Mouse (Mus musculus) urinary bladder, postnatal 10 days (tissue): ENCODE measurements around the gene Rab9.

ENCODE experiments used
- DNase-seq: peaks from one replicate; pipeline ENCODE4 v3.0.0; 2022; ENCODE audit warnings: low spot score

Rab9 gene

GRCm38 (mm10) chrX:166444552-166444951, 35.1 kb downstream of the Rab9 start:
- no peak for DNase-seq

GRCm38 (mm10) chrX:166440616-166441063, 39.0 kb downstream of the Rab9 start, which contains the start of gene Ofd1:
TSS of gene Ofd1 (minus strand) at chrX:166440704.
- DNase-seq: peak; percentile 46

- DNase-seq: no peak
These were observed 39.5 kb downstream of the Rab9 start, which contains the start of gene Trappc2 for GRCm38 (mm10) chrX:166440036-166440615. TSS of gene Trappc2 (plus strand) at chrX:166440574.

GRCm38 (mm10) chrX:166434812-166435211, 44.9 kb downstream of the Rab9 start:
- DNase-seq: no peak

GRCm38 (mm10) chrX:166416196-166416595, 63.5 kb downstream of the Rab9 start:
- DNase-seq: no peak

GRCm38 (mm10) chrX:166407865-166408264, 71.8 kb downstream of the Rab9 start:
- no peak for DNase-seq
